Mouse (Mus musculus) cerebellum, postnatal 4 days (tissue): ENCODE results near the gene Gm4881.
A peak's percentile ranks its signal among the peaks of the same experiment; 100 is the strongest.
"Not testable (repeated sequence)": the region's sequence is repeated elsewhere in the genome, so short reads cannot be mapped to it uniquely, and the experiment has no call there.

ENCODE experiments used
- DNase-seq, 2 experiments: peaks; one replicate each; pipeline ENCODE4 v3.0.0; 2022; ENCODE audit warnings: low spot score in 2 of 2, mixed read lengths in 1 of 2

Gm4881 gene

GRCm38 (mm10) chr7:24896269-24896668 is 48.0 kb downstream of the Gm4881 start:
- DNase-seq: no peak

GRCm38 (mm10) chr7:24895749-24896148 is 48.5 kb downstream of the Gm4881 start:
- not testable (repeated sequence) for DNase-seq

- no peak for DNase-seq
Observed at GRCm38 (mm10) chr7:24892125-24892583, 52.1 kb downstream of the Gm4881 start.

GRCm38 (mm10) chr7:24891241-24892124 is 52.8 kb downstream of the Gm4881 start:
- DNase-seq: no peak

GRCm38 (mm10) chr7:24890281-24891216 is 53.7 kb downstream of the Gm4881 start:
- peak; percentile 49 to 66 for DNase-seq

GRCm38 (mm10) chr7:24889431-24890220 is 54.7 kb downstream of the Gm4881 start:
- no peak for DNase-seq

GRCm38 (mm10) chr7:24887096-24887495 is 57.2 kb downstream of the Gm4881 start:
- DNase-seq: no peak

GRCm38 (mm10) chr7:24886308-24886633 is 58.0 kb downstream of the Gm4881 start:
- DNase-seq: no peak

- DNase-seq: no peak
Observed at GRCm38 (mm10) chr7:24885468-24886307, 58.6 kb downstream of the Gm4881 start.

- DNase-seq: no peak
Observed at GRCm38 (mm10) chr7:24884693-24885291, 59.5 kb downstream of the Gm4881 start.

- DNase-seq: peak; percentile 97 to 98
Observed at GRCm38 (mm10) chr7:24883896-24884692, 60.2 kb downstream of the Gm4881 start, which contains the start of gene Rps19. Gene Rps19 (plus strand): TSS chr7:24884371.

GRCm38 (mm10) chr7:24882416-24883199 is 61.7 kb downstream of the Gm4881 start:
- DNase-seq: no peak

GRCm38 (mm10) chr7:24879620-24880019 is 64.7 kb downstream of the Gm4881 start:
- no peak for DNase-seq

GRCm38 (mm10) chr7:24877588-24877987 is 66.7 kb downstream of the Gm4881 start:
- no peak for DNase-seq
